Mouse (Mus musculus) adrenal gland, postnatal 25 days (tissue): ENCODE measurements around the gene Rsad1. TPM values are rescaled to one million over a fixed set of nuclear protein-coding genes. Genes with fewer than 3 reads are reported as not detected.

Experiments used
- DNase-seq: peaks from one replicate; pipeline ENCODE4 v3.0.0; 2021; ENCODE audit warnings: mixed read lengths
- long read RNA-seq: library from polyadenylated mRNA; stranded (forward); transcript quantifications from one replicate; pipeline ENCODE4 v2.0.0, GENCODE M21; 2021
- total RNA-seq: library from RNA; stranded (reverse); gene quantifications from 2 replicates; pipeline ENCODE4 v1.2.3, GENCODE M21; 2021

The Rsad1 gene
- 13.1 and 18.3 TPM in 2 replicates for total RNA-seq
- long read RNA-seq, full-length matches to known transcripts, result 8 of 13 reads
- long read RNA-seq, partial matches to known transcripts, result 1 of 13 reads
- long read RNA-seq, other reads (novel, unspliced or antisense), result 4 of 13 reads

- peak; percentile 95 for DNase-seq
These were observed at the start of gene Rsad1 for GRCm38 (mm10) chr11:94548888-94549690. TSS of gene Rsad1 (minus strand) at chr11:94549255.

DNA sequence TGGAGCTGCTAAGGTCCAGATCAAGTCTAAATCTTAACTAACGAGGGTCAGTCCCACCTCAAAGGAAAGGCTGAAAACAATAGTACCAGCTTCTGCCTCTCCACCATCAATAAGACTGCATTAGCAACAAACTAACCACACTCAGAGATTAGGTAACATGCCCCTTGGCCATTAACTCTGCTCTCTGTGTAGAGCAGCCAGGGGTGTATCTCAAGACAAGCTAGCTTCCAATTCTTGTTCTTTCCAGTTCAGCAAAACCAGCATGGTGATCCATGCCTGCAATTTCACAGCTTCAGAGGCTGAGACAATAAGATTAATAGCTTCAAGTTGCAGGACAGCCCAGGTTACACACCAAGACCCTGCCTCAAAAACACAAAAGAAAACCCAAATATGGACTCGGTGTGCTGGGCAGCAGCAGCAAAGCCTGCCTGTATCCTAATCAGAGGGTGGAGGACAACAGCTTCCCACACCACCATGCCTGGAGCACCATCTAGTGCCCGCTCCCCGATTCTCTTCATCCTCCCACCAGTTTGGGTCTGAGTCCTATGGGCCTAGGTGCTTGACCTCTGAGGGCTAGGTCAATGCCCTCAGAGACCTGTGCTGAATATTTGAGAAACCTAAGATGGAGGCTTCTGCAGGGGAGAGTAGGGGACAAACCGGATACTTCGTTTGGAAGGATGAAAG lies 49.5 kb upstream of the Rsad1 start:
- no peak for DNase-seq

GRCm38 (mm10) chr11:94597319-94597718 lies 48.3 kb upstream of the Rsad1 start:
- DNase-seq, result peak; percentile 92

GRCm38 (mm10) chr11:94596311-94596852 lies 47.3 kb upstream of the Rsad1 start:
- DNase-seq, result no peak

DNA sequence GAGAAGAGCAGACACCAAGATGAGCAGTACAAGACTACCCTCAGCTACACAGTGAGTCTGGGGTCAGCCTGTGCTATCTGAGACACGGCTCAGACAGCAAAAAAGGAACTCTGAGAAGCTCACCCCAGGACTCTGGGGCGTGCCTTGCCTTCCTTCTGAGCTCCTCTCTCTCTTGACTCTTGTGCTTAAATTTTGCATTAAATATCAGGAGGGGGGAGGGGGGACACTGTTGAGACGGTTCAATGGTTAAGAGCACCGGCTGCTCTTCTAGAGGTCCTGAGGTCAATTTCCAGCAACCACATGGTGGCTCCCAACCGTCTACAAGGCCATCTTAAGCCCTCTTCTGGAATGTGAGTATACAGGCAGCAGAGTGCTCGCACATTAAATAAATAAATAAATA lies 38.5 kb upstream of the Rsad1 start:
- DNase-seq, result no peak

DNA sequence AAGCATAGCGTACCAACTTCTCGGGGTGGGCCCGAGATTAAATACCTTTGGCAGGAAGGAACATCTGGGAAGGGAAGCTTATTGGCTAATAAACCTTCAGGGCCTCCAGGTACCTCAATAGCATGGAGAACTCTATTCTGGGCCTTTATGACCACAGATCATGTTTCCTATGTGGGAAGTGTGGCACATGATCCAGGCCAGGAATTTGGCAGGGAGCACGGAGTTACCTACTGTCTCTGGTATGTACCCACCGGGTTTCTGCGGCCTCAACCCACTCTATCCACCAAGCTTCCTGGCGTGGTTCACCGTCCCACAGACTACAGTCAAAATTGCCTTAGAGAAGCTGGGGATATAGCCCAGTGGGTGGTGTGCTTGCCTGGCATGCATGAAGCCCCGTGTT lies 36.0 kb upstream of the Rsad1 start:
- DNase-seq, result no peak

DNA sequence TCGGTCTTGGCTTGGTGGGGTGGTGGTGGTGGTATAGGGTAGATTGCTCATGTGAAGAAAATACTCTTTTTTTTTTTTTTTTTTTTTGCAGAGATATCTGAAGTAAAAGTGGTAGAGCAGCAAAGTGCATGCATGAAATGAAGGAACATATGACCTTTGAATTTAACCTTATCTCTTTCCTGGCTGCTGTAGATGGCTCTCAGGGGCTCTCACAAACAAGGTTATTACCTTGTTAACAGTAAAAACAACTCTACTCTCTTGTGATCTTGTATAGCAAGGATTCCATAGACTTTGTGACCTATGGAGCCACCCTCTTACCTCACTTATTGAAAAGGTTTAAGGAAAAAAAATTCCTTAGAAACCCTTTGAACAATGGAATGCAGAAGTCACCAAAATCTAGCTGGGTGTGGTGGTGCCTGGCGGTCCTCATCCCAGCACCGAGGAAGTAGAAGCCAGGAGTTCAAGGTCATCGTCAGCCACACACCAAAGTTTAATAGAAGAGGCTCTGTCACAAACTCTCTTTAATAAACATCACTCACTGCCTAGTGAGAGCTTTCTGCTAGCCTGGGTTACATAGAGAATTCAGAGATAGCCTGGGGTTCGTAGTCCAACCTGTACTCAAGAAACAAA lies 31.2 kb upstream of the Rsad1 start:
- no peak for DNase-seq

DNA sequence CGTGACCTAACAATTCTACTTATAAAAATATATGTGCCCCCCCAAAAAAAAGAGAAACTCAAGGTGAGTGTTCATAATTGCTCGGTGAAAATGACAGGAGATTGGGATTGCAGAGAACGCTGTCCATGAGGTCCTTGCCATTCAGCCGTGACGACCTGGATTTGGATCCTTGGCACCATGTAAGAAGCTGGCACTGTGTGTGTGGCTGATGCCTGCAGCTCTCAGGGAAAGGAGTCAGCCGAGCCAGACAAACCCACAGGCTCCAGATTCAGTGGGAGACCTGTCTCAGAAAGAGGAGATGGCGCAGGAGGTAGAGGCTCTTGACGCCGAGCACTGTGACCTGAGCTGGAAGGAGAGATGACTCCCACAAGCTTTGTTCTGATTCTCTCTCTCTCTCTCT lies 27.3 kb upstream of the Rsad1 start:
- DNase-seq, result no peak

GRCm38 (mm10) chr11:94575036-94575435 lies 26.0 kb upstream of the Rsad1 start:
- no peak for DNase-seq

GRCm38 (mm10) chr11:94574560-94574959 lies 25.5 kb upstream of the Rsad1 start:
- no peak for DNase-seq

GRCm38 (mm10) chr11:94571850-94572249 lies 22.8 kb upstream of the Rsad1 start:
- DNase-seq, result no peak

DNA sequence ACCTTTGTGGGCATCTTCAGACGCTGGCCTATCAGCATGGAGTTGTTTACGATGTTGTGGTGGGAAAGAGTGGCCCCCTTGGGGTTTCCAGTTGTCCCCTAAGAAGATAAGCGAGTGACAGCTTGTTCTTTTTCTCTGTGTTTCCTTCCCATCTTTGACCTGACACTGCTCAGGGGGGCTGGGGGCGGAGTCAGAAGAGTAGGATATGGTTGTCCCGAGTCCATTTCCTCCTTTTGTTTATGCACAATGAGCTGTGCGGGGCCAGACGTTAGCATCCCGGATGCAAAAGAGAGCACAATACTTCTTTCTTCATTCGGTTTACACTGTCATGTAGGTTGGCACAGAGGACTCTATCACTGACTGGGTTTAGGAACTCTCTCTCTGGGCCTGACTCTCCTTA lies 21.6 kb upstream of the Rsad1 start:
- DNase-seq, result peak; percentile 28

DNA sequence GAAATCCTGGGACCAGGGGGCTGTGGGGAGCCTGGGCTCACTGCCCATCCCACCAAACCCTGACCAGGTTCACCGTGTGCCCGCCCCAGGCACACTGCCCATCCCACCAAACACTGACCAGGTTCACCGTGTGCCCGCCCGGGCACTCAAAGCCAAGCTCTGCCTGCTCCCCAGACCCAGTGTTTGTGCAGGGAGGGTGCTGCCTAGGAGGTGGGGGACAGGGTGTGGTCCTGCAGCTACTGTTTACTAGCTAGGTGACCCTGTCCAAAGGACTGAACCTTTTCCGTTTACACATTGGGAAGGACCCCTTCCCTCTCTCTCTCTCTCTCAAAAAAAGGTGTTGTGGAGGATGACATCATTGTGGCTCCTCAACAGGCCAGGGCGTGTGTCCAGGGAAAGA lies 18.3 kb upstream of the Rsad1 start:
- no peak for DNase-seq

DNA sequence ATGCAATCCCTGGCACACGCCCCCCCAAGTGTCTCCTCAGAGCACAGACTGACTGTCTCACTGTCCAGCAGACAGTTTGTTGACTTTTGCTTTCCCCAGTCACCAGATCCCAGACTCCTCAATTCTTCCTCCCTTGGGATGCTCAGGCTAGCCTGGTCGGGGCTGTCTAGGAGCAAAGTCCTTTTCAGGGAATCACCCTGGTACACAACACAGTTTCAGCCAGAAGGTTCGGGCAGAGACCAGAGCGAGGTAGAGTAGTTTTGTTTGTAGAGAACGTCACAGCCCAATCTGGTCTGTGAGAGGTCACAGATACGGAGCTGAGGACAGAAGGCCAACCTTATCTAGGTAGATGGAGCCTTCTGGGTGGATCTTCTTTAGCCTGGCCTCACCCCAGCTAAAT lies 17.5 kb upstream of the Rsad1 start:
- DNase-seq, result no peak

- DNase-seq, result no peak
These were observed 16.1 kb upstream of the Rsad1 start for GRCm38 (mm10) chr11:94565151-94565479.

DNA sequence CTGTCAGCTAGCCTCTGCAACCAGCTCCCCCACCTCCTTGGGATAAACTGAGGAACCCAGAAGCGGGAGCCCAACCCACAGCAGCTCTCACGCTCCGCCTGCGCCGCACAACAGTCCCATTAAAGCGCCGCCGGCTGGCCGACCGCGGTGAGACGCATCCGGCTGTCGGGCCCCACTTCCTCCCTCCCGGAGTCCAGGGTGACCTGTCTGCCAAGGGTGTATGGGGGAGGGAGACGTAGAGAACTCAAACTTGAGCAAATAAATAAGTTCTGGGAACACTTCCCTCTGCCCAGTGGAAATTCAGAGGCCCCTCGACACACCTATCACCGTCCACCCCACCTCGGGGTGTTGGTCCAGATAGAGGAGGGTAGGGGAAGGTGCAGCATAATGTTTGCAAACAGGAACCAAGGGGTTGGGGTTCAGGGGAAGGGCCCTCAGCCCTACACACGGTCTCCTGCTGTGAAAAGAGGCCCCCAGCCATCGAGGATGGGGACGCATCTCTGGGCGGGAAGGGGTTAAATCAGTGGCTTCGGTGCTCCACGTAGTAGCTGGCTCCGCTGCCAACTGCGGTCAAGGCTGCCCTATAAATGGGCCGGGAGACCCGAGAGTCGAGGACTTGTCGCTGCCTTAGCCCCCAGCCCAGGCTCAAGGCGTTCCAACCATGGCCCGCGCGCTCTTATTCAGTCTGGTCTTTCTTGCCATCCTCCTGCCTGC lies 15.5 kb upstream of the Rsad1 start, which contains the start of gene Chad:
Chad (plus strand) TSS at position 611 of the 714 bp plus-strand sequence.
- peak; percentile 56 for DNase-seq

- no peak for DNase-seq
These were observed 14.8 kb upstream of the Rsad1 start for GRCm38 (mm10) chr11:94563821-94564220.

DNA sequence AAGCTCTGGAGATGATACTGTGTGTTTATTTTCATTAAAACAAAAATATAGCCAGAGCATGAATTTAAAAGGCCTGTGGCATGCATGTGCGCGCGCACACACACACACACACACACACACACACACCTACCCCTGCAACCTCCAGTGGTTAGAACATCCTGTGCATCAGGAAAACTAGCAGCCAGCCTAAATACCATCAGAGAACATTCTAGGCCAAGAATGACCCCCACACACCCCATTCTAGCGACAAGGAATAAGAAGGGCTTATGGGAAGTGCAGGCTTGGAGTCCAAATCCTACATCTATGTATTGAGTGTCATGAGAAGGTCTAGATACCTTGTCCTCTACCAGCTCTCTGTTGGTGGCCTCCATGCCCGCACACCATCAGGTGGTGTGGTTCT lies 14.3 kb upstream of the Rsad1 start:
- DNase-seq, result no peak

GRCm38 (mm10) chr11:94558226-94558625 lies 9.2 kb upstream of the Rsad1 start:
- no peak for DNase-seq

- no peak for DNase-seq
These were observed 1.3 kb upstream of the Rsad1 start for GRCm38 (mm10) chr11:94550442-94550744.

DNA sequence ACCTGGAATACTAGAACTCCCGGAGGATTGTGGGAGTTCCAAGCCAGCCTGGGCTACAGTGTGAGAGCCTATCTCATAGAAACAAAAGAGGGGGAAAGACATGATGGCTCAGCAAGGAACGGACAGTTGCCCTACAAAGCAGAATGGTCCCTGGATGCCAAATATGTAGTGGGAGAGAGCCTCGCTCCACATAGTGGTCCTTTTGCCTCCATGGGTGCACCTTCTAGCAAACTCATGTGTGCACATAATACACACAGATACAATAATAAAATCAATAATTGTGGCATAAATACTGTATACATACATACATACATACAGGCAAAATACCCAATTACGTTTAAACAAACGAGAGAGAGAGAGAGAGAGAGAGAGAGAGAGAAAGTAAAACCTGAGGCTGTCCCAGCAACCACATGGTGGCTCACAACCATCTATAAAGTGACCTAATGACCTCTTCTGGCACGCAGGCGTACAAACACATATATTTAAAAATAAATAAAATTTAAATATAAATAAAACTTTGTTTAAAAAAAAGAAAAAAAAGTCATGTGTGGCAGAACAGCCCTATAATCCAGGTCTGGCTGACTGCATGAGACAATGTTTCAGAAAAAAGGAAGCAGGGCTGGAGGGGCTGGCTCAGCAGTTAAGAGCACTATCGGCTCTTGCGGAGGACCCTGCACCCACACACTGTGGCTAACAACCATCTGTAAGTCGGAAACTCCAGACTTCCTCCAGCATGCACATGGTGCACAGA lies 811 bp upstream of the Rsad1 start:
- no peak for DNase-seq
